Mouse (Mus musculus) limb, embryonic 11.5 days (tissue): ENCODE results near the gene Ran. TPM values are rescaled to one million over a fixed set of nuclear protein-coding genes. Genes with fewer than 3 reads are reported as not detected.

Experiments used
- ATAC-seq: fragments of 200-750 bp; cut with Nextera tagmentation; 2 replicates; pipeline ENCODE4 v1.8.0; 2017; ENCODE audit warnings: low read depth; ENCODE audit not compliant: insufficient number of reproducible peaks, low FRiP score, low TSS enrichment
- DNase-seq: peaks from one replicate; pipeline ENCODE4 v3.0.0-alpha.2; 2015; ENCODE audit warnings: low spot score
- H3K27ac ChIP-seq: fragments of 300-500 bp; sonication (generic); replicated peaks from 2 replicates; pipeline ENCODE4 v1.5.1; 2014; ENCODE audit warnings: low read depth, mild to moderate bottlenecking, low read length
- H3K27me3 ChIP-seq: fragments of 300-500 bp; sonication (generic); 2 replicates; pipeline ENCODE4 v1.6.1; 2014; ENCODE audit warnings: mild to moderate bottlenecking, low read length, mixed read lengths; ENCODE audit not compliant: control insufficient read depth, insufficient read depth
- H3K36me3 ChIP-seq: fragments of 300-500 bp; sonication (generic); 2 replicates; pipeline ENCODE4 v1.6.1; 2014; ENCODE audit warnings: mild to moderate bottlenecking, low read length, moderate library complexity, mixed read lengths; ENCODE audit not compliant: control insufficient read depth, insufficient read depth
- H3K4me1 ChIP-seq: fragments of 300-500 bp; sonication (generic); 2 replicates; pipeline ENCODE4 v1.6.1; 2014; ENCODE audit warnings: low read length, mixed read lengths; ENCODE audit not compliant: control insufficient read depth, insufficient read depth
- H3K4me2 ChIP-seq: fragments of 300-500 bp; sonication (generic); 2 replicates; pipeline ENCODE4 v1.6.1; 2014; ENCODE audit warnings: low read depth, mild to moderate bottlenecking, moderate library complexity; ENCODE audit not compliant: severe bottlenecking
- H3K4me3 ChIP-seq: fragments of 300-500 bp; sonication (generic); 2 replicates; pipeline ENCODE4 v1.5.1; 2014; ENCODE audit warnings: low read depth, low read length
- H3K9ac ChIP-seq: fragments of 300-500 bp; sonication (generic); 2 replicates; pipeline ENCODE4 v1.6.1; 2014; ENCODE audit warnings: mild to moderate bottlenecking, low read length
- H3K9me3 ChIP-seq: fragments of 300-500 bp; sonication (generic); 2 replicates; pipeline ENCODE4 v1.6.1; 2016; ENCODE audit warnings: low read length; ENCODE audit not compliant: control insufficient read depth
- WGBS: fragments of 180-500 bp; shearing (Covaris S2); extraction: QIAGEN DNeasy Blood & Tissue Kit; methylation state at CpG from one replicate; pipeline ENCODE4 v1.1.7; 2014; 5-methylcytosine and 5-hydroxymethylcytosine counted together
- polyA plus RNA-seq: library from polyadenylated mRNA; unstranded; fragments of >200 nt; fragmentation: Nextera tagmentation; extraction: Ambion mirVana; gene quantifications from 2 replicates; pipeline ENCODE4 v1.2.1, GENCODE M21; 2014

Gene Ran
- polyA plus RNA-seq, 1 experiment from 2014 or later, result 910 TPM

DNA sequence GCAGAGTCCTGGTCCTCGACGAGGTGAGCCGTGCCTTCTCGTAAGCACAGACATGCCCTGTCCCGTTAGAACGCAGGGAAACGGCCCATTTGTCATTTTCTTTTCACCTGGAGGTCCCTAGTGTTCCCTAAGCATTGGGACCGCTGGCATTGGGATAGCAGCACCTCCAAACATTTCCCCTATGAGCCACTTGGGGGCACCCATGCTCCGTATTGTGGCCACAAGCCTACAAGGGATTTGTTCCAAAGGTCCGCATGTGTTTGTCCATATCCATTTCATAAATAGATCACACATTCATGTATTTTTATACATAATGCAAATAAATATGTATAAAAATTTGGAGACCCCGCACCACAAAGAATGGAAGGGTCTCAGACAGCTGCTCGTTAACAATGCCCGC, 41.7 kb downstream of the Ran start:
- Histone ChIP-seq H3K9me3 (no peaks in the 10 kb centered on the region), H3K4me3 (no peak overlapping the region), H3K4me2 (no peak overlapping the region), H3K9ac (no peak overlapping the region), H3K27ac (no peak overlapping the region), H3K36me3 (no peaks in the 10 kb centered on the region), H3K27me3 (no peaks in the 10 kb centered on the region), H3K4me1 (peaks cover 4% of the 10 kb centered on the region)
- DNase-seq, result peak; percentile 79
- no peak for ATAC-seq
- WGBS, result 20% methylated on average over 13 of the region's 13 CpGs

DNA sequence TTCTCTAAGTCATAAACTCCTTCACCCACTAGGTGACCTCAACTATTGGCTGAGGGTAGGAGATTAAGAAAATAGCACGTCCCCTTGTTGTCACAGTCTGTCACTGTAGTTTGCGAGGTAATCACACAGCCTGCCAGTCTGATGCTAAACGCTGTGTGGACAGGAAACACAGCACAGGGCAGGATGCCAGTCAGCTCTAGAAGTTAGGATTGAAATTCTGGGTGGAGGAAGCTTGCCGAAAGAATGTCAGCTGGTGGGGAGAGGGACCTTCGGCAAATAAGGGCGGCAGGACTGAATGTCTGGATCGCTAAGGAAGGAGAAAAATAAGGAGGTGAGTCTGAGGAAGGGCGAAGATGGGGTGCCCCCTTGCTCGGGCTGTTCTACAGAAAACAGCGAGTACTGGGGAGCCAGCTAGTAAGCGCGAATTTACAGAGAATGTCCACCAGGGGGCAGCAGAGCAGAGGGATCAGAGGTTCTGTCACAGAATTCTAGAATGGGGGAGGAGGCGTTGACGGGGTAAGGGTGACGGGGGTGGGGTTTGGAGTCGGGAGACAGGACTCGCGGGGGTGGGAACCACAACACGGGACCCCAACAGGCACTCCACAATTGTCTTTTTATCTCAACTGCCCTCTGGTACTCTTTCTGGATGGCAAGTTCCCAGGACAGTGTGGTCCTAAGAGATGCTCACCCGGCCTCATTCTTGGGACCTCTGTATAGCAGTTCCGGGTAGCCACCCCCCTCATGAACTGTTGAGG, 43.3 kb downstream of the Ran start:
- ATAC-seq (peak; percentile 65; the same call in 1 of the 2 replicates), DNase-seq (peak; percentile 86)
- H3K9me3 ChIP-seq, result no peaks in the 10 kb centered on the region
- peak overlapping the region; percentile 37; the same call in 1 of the 2 replicates for H3K4me2 ChIP-seq
- H3K27ac ChIP-seq, result no peak overlapping the region
- WGBS, result 11% methylated on average over 21 of the region's 21 CpGs
- H3K27me3 ChIP-seq, result no peaks in the 10 kb centered on the region
- H3K36me3 ChIP-seq, result no peaks in the 10 kb centered on the region
- peaks cover 4% of the 10 kb centered on the region for H3K4me1 ChIP-seq
- no peak overlapping the region for H3K9ac ChIP-seq
- H3K4me3 ChIP-seq, result no peak overlapping the region; the same call in 1 of the 2 replicates

DNA sequence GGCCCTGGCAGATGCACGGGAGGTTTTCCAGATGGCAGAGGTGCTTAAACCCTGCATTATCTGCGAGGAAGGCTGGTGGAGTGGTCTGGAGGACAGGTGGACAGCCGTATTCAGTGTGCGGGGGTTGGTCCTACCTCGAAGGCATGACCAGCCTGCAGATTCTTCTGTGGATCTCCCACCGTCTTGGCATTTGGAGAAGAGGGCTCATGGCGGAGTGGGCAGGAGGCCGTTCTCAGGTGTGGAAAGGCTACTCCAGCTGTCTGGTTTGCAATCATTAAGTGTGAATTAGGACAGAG, 43.9 kb downstream of the Ran start:
- Histone ChIP-seq H3K27me3 (no peaks in the 10 kb centered on the region), H3K36me3 (no peaks in the 10 kb centered on the region), H3K4me1 (peaks cover 4% of the 10 kb centered on the region), H3K9ac (no peak overlapping the region), H3K4me2 (peak overlapping the region; percentile 37; the same call in 1 of the 2 replicates), H3K27ac (no peak overlapping the region), H3K9me3 (no peaks in the 10 kb centered on the region), H3K4me3 (no peak overlapping the region; the same call in 1 of the 2 replicates)
- ATAC-seq, result no peak
- DNase-seq, result no peak
- 50% methylated on average over 8 of the region's 8 CpGs for WGBS

- Histone ChIP-seq H3K4me1 (peaks cover 4% of the 10 kb centered on the region), H3K4me2 (no peak overlapping the region), H3K9ac (no peak overlapping the region; the same call in 1 of the 2 replicates), H3K27me3 (no peaks in the 10 kb centered on the region), H3K4me3 (no peak overlapping the region), H3K9me3 (no peaks in the 10 kb centered on the region), H3K36me3 (no peaks in the 10 kb centered on the region), H3K27ac (no peak overlapping the region)
- 71% methylated on average over 11 of the region's 11 CpGs for WGBS
- DNase-seq (no peak), ATAC-seq (no peak)
Observed at GRCm38 (mm10) chr5:129064186-129064585, 44.3 kb downstream of the Ran start.

GRCm38 (mm10) chr5:129065301-129065700, 45.4 kb downstream of the Ran start:
- H3K9ac ChIP-seq, result no peak overlapping the region
- ATAC-seq (no peak), DNase-seq (no peak)
- no peak overlapping the region for H3K4me3 ChIP-seq
- H3K9me3 ChIP-seq, result no peaks in the 10 kb centered on the region
- WGBS, result 81% methylated on average over 12 of the region's 12 CpGs
- no peaks in the 10 kb centered on the region for H3K36me3 ChIP-seq
- no peak overlapping the region for H3K4me2 ChIP-seq
- no peaks in the 10 kb centered on the region for H3K27me3 ChIP-seq
- H3K27ac ChIP-seq, result no peak overlapping the region
- peaks cover 4% of the 10 kb centered on the region for H3K4me1 ChIP-seq

DNA sequence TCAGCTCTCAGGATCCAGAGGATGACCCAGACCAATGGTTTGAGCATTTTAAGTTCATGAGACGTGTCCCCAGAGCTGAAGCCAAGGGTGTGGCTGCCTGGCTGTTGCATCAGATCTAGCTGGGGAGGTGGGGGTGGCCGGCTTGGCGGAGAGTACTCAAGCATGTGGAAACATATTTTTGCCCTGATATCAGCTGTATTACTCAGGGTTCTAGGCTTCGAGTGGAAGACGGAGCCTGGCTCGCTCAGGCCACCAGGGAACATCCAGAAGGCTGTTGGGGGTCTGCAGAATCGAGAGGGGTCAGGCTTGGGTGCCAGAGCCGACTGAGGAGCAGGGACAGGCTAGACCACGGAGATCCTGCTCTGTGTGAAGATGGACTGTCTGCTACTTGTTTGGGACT, 46.1 kb downstream of the Ran start:
- Histone ChIP-seq H3K9ac (no peak overlapping the region), H3K27ac (no peak overlapping the region), H3K4me3 (no peak overlapping the region), H3K36me3 (no peaks in the 10 kb centered on the region), H3K9me3 (no peaks in the 10 kb centered on the region), H3K4me2 (no peak overlapping the region), H3K4me1 (peaks cover 4% of the 10 kb centered on the region), H3K27me3 (no peaks in the 10 kb centered on the region)
- ATAC-seq (no peak), DNase-seq (no peak)
- 83% methylated on average over 9 of the region's 9 CpGs for WGBS

DNA sequence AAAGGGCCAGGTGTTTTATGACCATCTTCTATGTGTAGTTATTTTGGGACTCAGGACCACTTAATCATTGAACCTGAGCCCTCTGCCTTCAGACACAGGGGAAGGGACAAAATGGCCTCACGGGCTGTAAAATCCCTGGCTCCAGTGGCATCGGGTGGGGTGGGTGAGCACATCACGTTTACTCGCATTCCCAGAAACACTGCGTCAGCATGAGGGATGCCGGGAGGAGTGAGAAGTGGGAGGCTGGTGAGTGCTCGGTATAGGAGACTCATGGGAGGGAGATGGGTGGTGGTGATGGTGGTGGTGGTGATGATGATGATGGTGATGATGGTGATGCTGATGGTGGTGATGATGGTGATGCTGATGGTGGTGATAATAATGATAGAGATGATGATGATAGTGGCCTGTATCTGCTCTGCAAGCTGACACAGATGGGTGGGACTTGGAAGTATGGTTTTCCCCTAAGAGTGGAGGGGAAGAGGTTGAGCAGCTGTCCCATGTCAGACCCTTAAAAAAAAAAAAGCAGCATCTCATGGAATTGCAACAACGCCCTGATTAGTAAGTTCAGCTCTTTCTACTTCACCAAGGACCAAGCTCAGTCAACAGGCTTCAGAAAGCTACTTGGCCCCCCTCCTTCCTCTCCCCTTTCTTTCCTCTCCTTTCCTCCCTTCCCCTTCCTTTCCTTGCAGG, 46.8 kb downstream of the Ran start:
- no peak for ATAC-seq
- 76% methylated on average over 8 of the region's 8 CpGs for WGBS

DNA sequence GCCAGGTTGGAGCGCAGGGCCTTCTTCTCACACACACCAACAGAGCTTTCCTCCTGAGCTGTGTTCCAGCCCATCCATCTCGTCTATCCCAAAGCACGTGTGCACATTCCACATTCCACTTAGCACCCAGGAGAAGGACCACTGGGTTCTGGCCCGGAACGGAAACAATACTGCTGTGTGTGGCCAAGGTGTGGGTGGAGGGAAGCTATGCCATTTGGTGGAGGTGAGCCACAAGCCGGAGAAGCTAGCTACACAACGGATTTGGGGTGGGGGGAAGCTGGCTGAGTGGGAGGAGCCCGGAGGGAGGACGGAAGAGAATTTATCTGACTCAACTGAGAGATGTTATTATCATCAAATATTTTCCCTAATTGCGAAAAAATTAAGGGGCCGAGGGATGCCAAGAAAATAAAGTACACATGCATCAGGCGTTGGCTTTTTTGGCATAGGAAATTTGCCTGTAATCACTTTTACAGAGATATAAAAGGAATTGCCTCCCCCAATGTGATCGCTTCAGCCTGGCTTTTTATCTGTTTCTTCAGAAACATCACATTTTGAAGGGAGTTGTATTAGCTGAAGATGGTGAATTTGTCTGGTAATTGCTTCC, 47.5 kb downstream of the Ran start:
- Histone ChIP-seq H3K9ac (no peak overlapping the region), H3K27ac (no peak overlapping the region), H3K4me3 (no peak overlapping the region), H3K27me3 (no peaks in the 10 kb centered on the region), H3K4me2 (no peak overlapping the region), H3K4me1 (peaks cover 4% of the 10 kb centered on the region), H3K36me3 (no peaks in the 10 kb centered on the region), H3K9me3 (no peaks in the 10 kb centered on the region)
- WGBS, result 72% methylated on average over 13 of the region's 13 CpGs
- ATAC-seq, result no peak
- DNase-seq, result no peak

More for the DNA sequence above, 46.8 kb downstream of the Ran start:
- H3K4me3 ChIP-seq, result no peak overlapping the region
- H3K9ac ChIP-seq, result no peak overlapping the region
- no peak for DNase-seq
- H3K4me1 ChIP-seq, result peaks cover 4% of the 10 kb centered on the region
- H3K4me2 ChIP-seq, result no peak overlapping the region
- no peak overlapping the region for H3K27ac ChIP-seq
- H3K27me3 ChIP-seq, result no peaks in the 10 kb centered on the region
- no peaks in the 10 kb centered on the region for H3K9me3 ChIP-seq
- H3K36me3 ChIP-seq, result no peaks in the 10 kb centered on the region
